Mouse (Mus musculus) spleen, postnatal 10 days (tissue): ENCODE measurements at regions not wholly inside any gene's neighbourhood (a gene's known extent, or its start where the extent isn't known, plus 50 kb on each side); places are given as distances from the start of the nearest gene placed in this dataset.

ENCODE experiments used
- DNase-seq, 2 experiments: peaks; one replicate each; pipeline ENCODE4 v3.0.0; 2021 to 2022; ENCODE audit warnings: low spot score in 2 of 2

- DNase-seq = no peak
Measured at GRCm38 (mm10) chr6:81564295-81564694, 359.2 kb upstream of the Gcfc2 start.

- DNase-seq = no peak
Measured at GRCm38 (mm10) chr6:81586441-81587117, 336.9 kb upstream of the Gcfc2 start.

GRCm38 (mm10) chr6:81589727-81590126 is 333.7 kb upstream of the Gcfc2 start:
- no peak for DNase-seq

GRCm38 (mm10) chr6:81595926-81596325 is 327.5 kb upstream of the Gcfc2 start:
- DNase-seq = no peak

- no peak for DNase-seq
Measured at GRCm38 (mm10) chr6:81608637-81609036, 314.8 kb upstream of the Gcfc2 start.

GRCm38 (mm10) chr6:81611980-81612379 is 311.5 kb upstream of the Gcfc2 start:
- no peak for DNase-seq

GRCm38 (mm10) chr6:81618018-81618417 is 305.5 kb upstream of the Gcfc2 start:
- no peak for DNase-seq

GRCm38 (mm10) chr6:81621028-81621427 is 302.4 kb upstream of the Gcfc2 start:
- DNase-seq = no peak

- DNase-seq = no peak
Measured at GRCm38 (mm10) chr6:81622714-81623113, 300.8 kb upstream of the Gcfc2 start.

GRCm38 (mm10) chr6:81625016-81625415 is 298.5 kb upstream of the Gcfc2 start:
- DNase-seq = no peak

GRCm38 (mm10) chr6:81633586-81633985 is 289.9 kb upstream of the Gcfc2 start:
- no peak for DNase-seq

- no peak for DNase-seq
Measured at GRCm38 (mm10) chr6:81647615-81648375, 275.7 kb upstream of the Gcfc2 start.

- no peak for DNase-seq
Measured at GRCm38 (mm10) chr6:81651856-81652255, 271.6 kb upstream of the Gcfc2 start.

- DNase-seq = no peak
Measured at GRCm38 (mm10) chr6:81655205-81655604, 268.3 kb upstream of the Gcfc2 start.

GRCm38 (mm10) chr6:81660478-81661395 is 262.7 kb upstream of the Gcfc2 start:
- DNase-seq = no peak

- no peak for DNase-seq
Measured at GRCm38 (mm10) chr6:81668944-81669343, 254.5 kb upstream of the Gcfc2 start.

GRCm38 (mm10) chr6:81673316-81673715 is 250.2 kb upstream of the Gcfc2 start:
- DNase-seq = no peak

GRCm38 (mm10) chr6:81697284-81697683 is 226.2 kb upstream of the Gcfc2 start:
- no peak for DNase-seq

- no peak for DNase-seq
Measured at GRCm38 (mm10) chr6:81698173-81698572, 225.3 kb upstream of the Gcfc2 start.

- no peak for DNase-seq
Measured at GRCm38 (mm10) chr6:81714867-81715266, 208.6 kb upstream of the Gcfc2 start.

- no peak for DNase-seq
Measured at GRCm38 (mm10) chr6:81716371-81716770, 207.1 kb upstream of the Gcfc2 start.
